Mouse (Mus musculus) liver, embryonic 14.5 days (tissue): ENCODE results near the gene Bbs9. TPM values are rescaled to one million over a fixed set of nuclear protein-coding genes. Genes with fewer than 3 reads are reported as not detected.
A peak's percentile ranks its signal among the peaks of the same experiment; 100 is the strongest.

Source experiments
- ATAC-seq: fragments of 200-750 bp; cut with Nextera tagmentation; 2 replicates; pipeline ENCODE4 v1.8.0; 2017; ENCODE audit warnings: moderate number of reproducible peaks, mild to moderate bottlenecking, moderate library complexity; ENCODE audit not compliant: insufficient read depth
- DNase-seq, 3 experiments: peaks; one replicate each; pipeline ENCODE4 v3.0.0-alpha.2; 2012 to 2013; ENCODE audit warnings: low read depth in 3 of 3, low spot score in 3 of 3
- H3K27ac ChIP-seq: fragments of 300-500 bp; sonication (generic); 2 replicates; pipeline ENCODE4 v1.5.1; 2014; ENCODE audit warnings: moderate library complexity, mild to moderate bottlenecking, control low read depth, inconsistent platforms
- H3K27me3 ChIP-seq: fragments of 300-500 bp; sonication (generic); 2 replicates; pipeline ENCODE4 v1.6.1; 2014; ENCODE audit warnings: mild to moderate bottlenecking, low read length, moderate library complexity; ENCODE audit not compliant: control insufficient read depth, insufficient read depth
- H3K36me3 ChIP-seq: fragments of 300-500 bp; sonication (generic); replicated peaks from 2 replicates; pipeline ENCODE4 v1.6.1; 2014; ENCODE audit warnings: low read depth; ENCODE audit not compliant: control insufficient read depth, insufficient read depth
- H3K4me1 ChIP-seq, 2 experiments: fragments of 200-500 bp in 1 of 2; fragments of 300-500 bp in 1 of 2; sonication (generic) in 1 of 2; replicated peaks; 2 replicates each; pipeline ENCODE4 v1.6.1; 2012 to 2014; ENCODE audit warnings: antibody characterized with exemption in 1 of 2, inconsistent platforms in 1 of 2, low read length in 1 of 2; ENCODE audit not compliant: control insufficient read depth in 2 of 2, insufficient read depth in 2 of 2
- H3K4me2 ChIP-seq: fragments of 300-500 bp; sonication (generic); 2 replicates; pipeline ENCODE4 v1.6.1; 2014; ENCODE audit warnings: low read depth, mild to moderate bottlenecking, control low read depth, moderate library complexity
- H3K4me3 ChIP-seq, 2 experiments: fragments of 200-500 bp in 1 of 2; fragments of 300-500 bp in 1 of 2; sonication (generic) in 1 of 2; 2 replicates each; pipeline ENCODE4 v1.5.1; 2012 to 2014; ENCODE audit warnings: low read depth in 2 of 2, low read length in 2 of 2, mild to moderate bottlenecking in 2 of 2, control low read depth in 1 of 2, inconsistent platforms in 1 of 2, moderate library complexity in 1 of 2; ENCODE audit not compliant: insufficient read depth in 1 of 2
- H3K9ac ChIP-seq: fragments of 300-500 bp; sonication (generic); replicated peaks from 2 replicates; pipeline ENCODE4 v1.6.1; 2014; ENCODE audit warnings: mild to moderate bottlenecking, control low read depth, moderate library complexity
- H3K9me3 ChIP-seq: fragments of 300-500 bp; sonication (generic); 2 replicates; pipeline ENCODE4 v1.6.1; 2016; ENCODE audit warnings: low read length, mixed read lengths; ENCODE audit not compliant: control insufficient read depth
- CTCF ChIP-seq: IDR thresholded peaks from 2 replicates; pipeline ENCODE4 v1.5.1; 2016; ENCODE audit warnings: antibody characterized with exemption, low read depth, control low read depth
- EP300 ChIP-seq: IDR thresholded peaks from 2 replicates; pipeline ENCODE4 v1.6.1; 2016; ENCODE audit warnings: antibody characterized with exemption, low read depth
- WGBS: fragments of 180-500 bp; shearing (Covaris S2); extraction: QIAGEN DNeasy Blood & Tissue Kit; methylation state at CpG from one replicate; pipeline ENCODE4 v1.1.7; 2014; ENCODE audit not compliant: insufficient replicate concordance; 5-methylcytosine and 5-hydroxymethylcytosine counted together
- polyA plus RNA-seq, 2 experiments: library from polyadenylated mRNA; depleted of rRNA in 1 of 2; stranded (reverse) in 1 of 2; unstranded in 1 of 2; fragments of >200 nt; fragmentation: Nextera tagmentation in 1 of 2; extraction: Ambion mirVana in 1 of 2; gene quantifications; 2 replicates each; pipeline versions ENCODE4 v1.2.1 to v1.2.3; 2012 to 2014

The Bbs9 gene
- polyA plus RNA-seq, 2 experiments, result 2.2 to 2.3 TPM

DNA sequence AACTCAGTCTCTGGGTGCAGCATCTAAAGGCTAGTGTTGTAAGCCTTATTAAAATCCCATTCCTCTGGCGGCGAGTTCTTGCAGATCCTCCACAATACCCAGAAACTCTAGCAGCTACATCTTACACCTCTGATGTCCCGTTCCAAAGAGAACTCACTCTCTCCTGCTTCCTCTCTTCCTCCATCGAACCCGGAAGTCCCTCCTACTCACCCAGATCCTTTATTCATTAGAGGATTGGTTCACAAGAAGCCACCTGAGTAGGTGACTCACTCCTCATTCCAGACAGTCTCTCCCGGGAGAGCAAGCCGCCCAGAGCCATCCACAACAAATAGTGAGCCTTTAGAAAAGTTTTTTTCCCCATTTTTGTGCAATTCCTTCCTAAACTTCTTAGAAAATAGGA, 10.7 kb downstream of the Bbs9 start:
- no peak for TF ChIP-seq CTCF
- no peak for TF ChIP-seq EP300
- Histone ChIP-seq H3K27ac (no peak overlapping the region), H3K27me3 (no peaks in the 10 kb centered on the region), H3K9me3 (no peaks in the 10 kb centered on the region), H3K36me3 (no peaks in the 10 kb centered on the region), H3K4me2 (no peak overlapping the region), H3K9ac (no peak overlapping the region), H3K4me3 (no peak overlapping the region), H3K4me1 (no peaks in the 10 kb centered on the region; a peak in 1 of 4 replicates)
- 70% methylated on average over 7 of the region's 7 CpGs for WGBS
- ATAC-seq (no peak), DNase-seq (no peak)

- Histone ChIP-seq H3K27me3 (no peaks in the 10 kb centered on the region), H3K4me1 (no peaks in the 10 kb centered on the region; a peak in 1 of 4 replicates), H3K36me3 (no peaks in the 10 kb centered on the region), H3K27ac (no peak overlapping the region), H3K4me3 (no peak overlapping the region), H3K9me3 (no peaks in the 10 kb centered on the region), H3K4me2 (no peak overlapping the region), H3K9ac (no peak overlapping the region)
- 72% methylated on average over 9 of the region's 9 CpGs for WGBS
- TF ChIP-seq CTCF (no peak), EP300 (no peak)
- no peak for ATAC-seq
- DNase-seq, result no peak
These were observed 13.4 kb downstream of the Bbs9 start for GRCm38 (mm10) chr9:22488963-22489362.

DNA sequence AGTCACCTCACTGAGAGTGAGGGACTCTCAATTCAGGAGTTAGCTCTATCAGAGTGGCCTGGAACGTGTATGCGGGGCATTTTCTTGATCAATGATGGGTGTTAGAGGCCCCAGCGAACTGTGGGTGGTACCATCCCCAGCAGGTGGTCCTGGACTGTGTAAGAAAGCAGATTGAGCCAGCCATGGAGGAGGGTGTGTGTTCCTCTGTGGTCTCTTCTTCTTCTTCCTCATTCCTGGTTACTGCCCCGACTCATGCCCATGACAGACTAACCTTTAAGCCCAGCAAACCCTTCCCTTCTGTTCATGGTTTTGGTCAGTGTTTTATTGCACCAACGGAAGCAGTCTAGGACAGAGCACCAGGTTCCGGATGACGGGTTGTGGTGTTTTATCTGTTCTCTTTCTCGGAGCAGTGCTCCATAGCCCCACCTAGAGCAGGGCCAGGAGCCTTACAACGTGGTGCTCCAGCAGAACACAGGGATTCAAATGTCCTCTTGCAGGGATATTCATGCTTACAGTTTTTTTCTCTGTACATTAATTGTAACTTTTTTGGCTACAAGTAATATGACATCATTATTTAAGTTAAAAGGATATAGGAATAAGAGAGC, 18.8 kb downstream of the Bbs9 start:
- H3K36me3 ChIP-seq, result no peaks in the 10 kb centered on the region
- no peak overlapping the region for H3K9ac ChIP-seq
- H3K4me3 ChIP-seq, result no peak overlapping the region
- ATAC-seq (no peak), DNase-seq (no peak)
- no peak for TF ChIP-seq EP300
- peak; percentile 42 for TF ChIP-seq CTCF
- H3K27me3 ChIP-seq, result no peaks in the 10 kb centered on the region
- no peaks in the 10 kb centered on the region for H3K9me3 ChIP-seq
- WGBS, result 60% methylated on average over 9 of the region's 9 CpGs
- no peak overlapping the region for H3K4me2 ChIP-seq
- H3K4me1 ChIP-seq, result no peaks in the 10 kb centered on the region
- no peak overlapping the region for H3K27ac ChIP-seq

DNA sequence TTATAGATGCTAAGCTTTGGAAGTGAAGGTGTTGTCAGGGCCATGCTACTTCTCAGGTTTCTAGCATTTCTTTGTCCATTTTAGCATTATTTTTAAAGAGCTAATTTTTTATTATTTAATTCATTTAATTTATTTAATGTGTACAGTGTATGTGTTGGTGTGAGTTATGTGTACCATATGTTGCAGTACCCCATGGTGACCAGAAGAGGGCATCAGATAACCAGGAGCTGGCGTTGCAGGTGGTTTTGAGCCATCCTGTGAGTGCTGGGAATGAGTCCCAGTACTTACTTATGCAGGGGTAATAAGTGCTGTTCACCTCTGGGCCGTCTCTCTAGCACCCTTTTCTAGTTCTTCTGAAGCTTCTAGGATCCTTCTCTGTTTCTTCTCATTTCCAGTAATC, 19.6 kb downstream of the Bbs9 start:
- Histone ChIP-seq H3K27me3 (no peaks in the 10 kb centered on the region), H3K36me3 (no peaks in the 10 kb centered on the region), H3K9ac (no peak overlapping the region), H3K4me1 (no peaks in the 10 kb centered on the region), H3K9me3 (no peaks in the 10 kb centered on the region), H3K27ac (no peak overlapping the region), H3K4me3 (no peak overlapping the region), H3K4me2 (no peak overlapping the region)
- ATAC-seq (no peak), DNase-seq (no peak)
- TF ChIP-seq CTCF (peak; percentile 65), EP300 (no peak)
- WGBS, result 71% methylated on average over 2 of the region's 2 CpGs

- TF ChIP-seq CTCF (no peak), EP300 (no peak)
- Histone ChIP-seq H3K27ac (no peak overlapping the region), H3K36me3 (no peaks in the 10 kb centered on the region), H3K9me3 (no peaks in the 10 kb centered on the region), H3K4me3 (no peak overlapping the region), H3K9ac (no peak overlapping the region), H3K27me3 (no peaks in the 10 kb centered on the region), H3K4me1 (no peaks in the 10 kb centered on the region), H3K4me2 (no peak overlapping the region)
- DNase-seq (no peak), ATAC-seq (no peak)
- WGBS, result 61% methylated on average over 6 of the region's 6 CpGs
These were observed 21.7 kb downstream of the Bbs9 start for GRCm38 (mm10) chr9:22497021-22497767.
